Mouse (Mus musculus) heart, adult 2 months (tissue): ENCODE results near the gene Plcg2.

Experiments used
- CTCF ChIP-seq: fragments of 200-600 bp; IDR thresholded peaks from 2 replicates; pipeline ENCODE4 v1.8.1; 2022; ENCODE audit warnings: antibody characterized with exemption, mild to moderate bottlenecking, moderate library complexity
- EP300 ChIP-seq: fragments of 200-500 bp; IDR thresholded peaks from 2 replicates; pipeline ENCODE4 v1.6.1; 2011; ENCODE audit warnings: low read depth, low read length, control low read depth; ENCODE audit not compliant: insufficient read depth
- POLR2A ChIP-seq: fragments of 200-500 bp; IDR thresholded peaks from 2 replicates; pipeline ENCODE4 v1.6.1; 2011; ENCODE audit warnings: mild to moderate bottlenecking, low read depth, low read length, control low read depth; ENCODE audit not compliant: insufficient read depth

GRCm38 (mm10) chr8:117545043-117545442 lies 47.0 kb downstream of the Plcg2 start:
- TF ChIP-seq CTCF (no peak), POLR2A (no peak), EP300 (no peak)
